Mouse (Mus musculus) embryonic facial prominence, embryonic 12.5 days (tissue): Measurements from ENCODE around the gene Tpbgl. TPM values are rescaled to one million over a fixed set of nuclear protein-coding genes. Genes with fewer than 3 reads are reported as not detected.

Experiments used
- polyA plus RNA-seq: library from polyadenylated mRNA; unstranded; fragments of >200 nt; fragmentation: Nextera tagmentation; extraction: Ambion mirVana; gene quantifications from 2 replicates; pipeline ENCODE4 v1.2.1, GENCODE M21; 2016

Tpbgl gene
- polyA plus RNA-seq, 1 experiment from 2014 or later = 1.5 TPM

Other genes with a start within 250 kb of the Tpbgl start
- gene Gdpd5, start 245.7 kb downstream of the Tpbgl start, polyA plus RNA-seq = 20.3 and 23.4 TPM in 2 replicates
- 2.1 and 2.7 TPM in 2 replicates for gene Klhl35, start 161.1 kb downstream of the Tpbgl start, polyA plus RNA-seq
- gene Rps3, start 143.4 kb downstream of the Tpbgl start, polyA plus RNA-seq = 695 and 699 TPM in 2 replicates
- 8.5 and 8.8 TPM in 2 replicates for gene Arrb1, start 91.6 kb downstream of the Tpbgl start, polyA plus RNA-seq
- gene Slco2b1, start 84.2 kb upstream of the Tpbgl start, polyA plus RNA-seq = 1.8 and 2.2 TPM in 2 replicates
- not detected in 2 replicates for gene Olfr520, start 103.2 kb upstream of the Tpbgl start, polyA plus RNA-seq
- gene Olfr521, start 136.4 kb upstream of the Tpbgl start, polyA plus RNA-seq = not detected in 2 replicates
- gene Neu3, start 201.3 kb upstream of the Tpbgl start, polyA plus RNA-seq = 2.3 and 2.6 TPM in 2 replicates
- 0.20 and 0.43 TPM in 2 replicates for gene Xrra1, start 232.0 kb upstream of the Tpbgl start, polyA plus RNA-seq
- 334 and 345 TPM in 2 replicates for gene Spcs2, start 236.4 kb upstream of the Tpbgl start, polyA plus RNA-seq